Mouse (Mus musculus) testis, adult 2 months (tissue): Measurements from ENCODE around the gene Fchsd2.

Source experiments
- CTCF ChIP-seq: fragments of 200-500 bp; IDR thresholded peaks from 2 replicates; pipeline ENCODE4 v1.5.1; 2012; ENCODE audit warnings: low read depth, mild to moderate bottlenecking, inconsistent platforms, low read length, moderate library complexity; ENCODE audit not compliant: control insufficient read depth, insufficient read depth, insufficient replicate concordance
- POLR2A ChIP-seq: fragments of 200-500 bp; IDR thresholded peaks from 2 replicates; pipeline ENCODE4 v1.6.1; 2012; ENCODE audit warnings: low read depth, mild to moderate bottlenecking, inconsistent platforms, low read length, moderate library complexity; ENCODE audit not compliant: control insufficient read depth

- TF ChIP-seq CTCF: no peak
- TF ChIP-seq POLR2A: no peak
These were observed 22.3 kb upstream of the Fchsd2 start for GRCm38 (mm10) chr7:101070406-101070805.
